Mouse (Mus musculus): ENCODE data around the gene Fermt2. TPM values are rescaled to one million over a fixed set of nuclear protein-coding genes. Genes with fewer than 3 reads are reported as not detected.
A peak's percentile ranks its signal among the peaks of the same experiment; 100 is the strongest.

Fermt2 gene
- polyA plus RNA-seq, 1 experiment from 2014 or later: 304 TPM

DNA sequence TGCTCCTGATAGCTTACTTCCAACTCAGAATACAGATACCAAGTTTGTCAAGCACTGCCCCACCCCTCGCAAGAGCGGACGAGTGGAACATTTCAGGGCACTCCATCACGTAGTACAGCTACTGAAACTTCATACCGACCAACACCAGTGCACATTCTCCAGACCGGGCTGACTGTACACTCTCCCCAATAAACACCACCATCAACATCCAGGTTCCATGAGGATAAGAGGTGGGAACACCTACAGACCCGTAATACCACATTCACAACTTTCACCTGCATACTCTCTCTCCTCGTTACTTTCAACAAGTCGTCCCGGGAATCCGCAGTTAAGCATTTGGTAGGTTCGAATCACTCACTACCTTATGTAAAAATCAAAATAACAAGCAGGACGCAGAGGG, 1.1 kb downstream of the Fermt2 start:
- peak; percentile 53 for ATAC-seq (ENCODE audit: low read depth)

DNA sequence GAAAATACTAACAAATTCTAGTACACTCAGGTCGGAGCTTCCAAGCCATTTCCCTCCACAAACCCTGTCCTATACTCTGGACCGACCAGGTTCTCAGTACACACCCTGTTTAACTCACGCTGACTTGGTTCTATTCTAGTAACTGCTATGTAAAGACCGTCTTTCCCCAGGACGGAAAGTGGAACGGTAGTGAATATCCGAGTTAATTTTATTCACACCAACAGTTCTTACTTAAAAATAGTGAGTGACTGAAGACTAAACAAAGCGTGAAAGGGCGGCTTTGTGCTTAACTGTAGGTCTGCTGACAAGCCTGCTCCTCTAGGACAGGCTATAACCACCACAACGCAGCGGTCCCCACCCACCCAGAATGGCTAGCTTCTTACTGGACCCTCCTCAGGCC, 14.1 kb downstream of the Fermt2 start:
- H3K4me1 ChIP-seq (replicated peaks; ENCODE audit: control insufficient read depth, insufficient read depth, low read length): peaks cover 7% of the 10 kb centered on the region
- 80% methylated on average over 11 of the region's 11 CpGs for WGBS

More for the DNA sequence above, 1.1 kb downstream of the Fermt2 start:
- H3K27ac ChIP-seq (ENCODE audit: low read length): peak overlapping the region; percentile 98
- H3K4me3 ChIP-seq (ENCODE audit: low read length): peak overlapping the region; percentile 83
- peaks cover 23% of the 10 kb centered on the region for H3K4me1 ChIP-seq (replicated peaks; ENCODE audit: control insufficient read depth, insufficient read depth, low read length)
- peak overlapping the region; percentile 72 for H3K4me2 ChIP-seq (ENCODE audit: low read depth, low read length)
- H3K9ac ChIP-seq (ENCODE audit: low read length): peak overlapping the region; percentile 90
- H3K36me3 ChIP-seq (ENCODE audit: control insufficient read depth, insufficient read depth, low read length): 0 out of 2 replicates have a peak, but pooled peaks cover 4% of the 10 kb centered on the region
- no peaks in the 10 kb centered on the region for H3K27me3 ChIP-seq (ENCODE audit: control insufficient read depth, insufficient read depth, low read depth, low read length)
- H3K9me3 ChIP-seq (ENCODE audit: control insufficient read depth, low read length): no peaks in the 10 kb centered on the region
- WGBS: under 1% methylated on average over 13 of the region's 13 CpGs

GRCm38 (mm10) chr14:45510787-45511186, 19.1 kb downstream of the Fermt2 start:
- Histone ChIP-seq H3K4me1 (replicated peaks; ENCODE audit: control insufficient read depth, insufficient read depth, low read length) (peaks cover 34% of the 10 kb centered on the region), H3K4me3 (ENCODE audit: low read length) (no peak overlapping the region), H3K4me2 (ENCODE audit: low read depth, low read length) (no peak overlapping the region), H3K9me3 (ENCODE audit: control insufficient read depth, low read length) (no peaks in the 10 kb centered on the region), H3K27ac (ENCODE audit: low read length) (no peak overlapping the region), H3K9ac (ENCODE audit: low read length) (no peak overlapping the region), H3K27me3 (ENCODE audit: control insufficient read depth, insufficient read depth, low read depth, low read length) (no peaks in the 10 kb centered on the region), H3K36me3 (ENCODE audit: control insufficient read depth, insufficient read depth, low read length) (peaks cover 6% of the 10 kb centered on the region; the same call in 1 of the 2 replicates)
- no peak for ATAC-seq (ENCODE audit: low read depth)
- WGBS: 24% methylated on average over 4 of the region's 4 CpGs

More for the DNA sequence above, 14.1 kb downstream of the Fermt2 start:
- no peak overlapping the region for H3K9ac ChIP-seq (ENCODE audit: low read length)
- H3K27me3 ChIP-seq (ENCODE audit: control insufficient read depth, insufficient read depth, low read depth, low read length): no peaks in the 10 kb centered on the region
- no peak overlapping the region for H3K4me3 ChIP-seq (ENCODE audit: low read length)
- no peaks in the 10 kb centered on the region for H3K9me3 ChIP-seq (ENCODE audit: control insufficient read depth, low read length)
- peaks cover 3% of the 10 kb centered on the region; the same call in 1 of the 2 replicates for H3K36me3 ChIP-seq (ENCODE audit: control insufficient read depth, insufficient read depth, low read length)
- H3K27ac ChIP-seq (ENCODE audit: low read length): no peak overlapping the region
- no peak overlapping the region for H3K4me2 ChIP-seq (ENCODE audit: low read depth, low read length)
- ATAC-seq (ENCODE audit: low read depth): no peak

DNA sequence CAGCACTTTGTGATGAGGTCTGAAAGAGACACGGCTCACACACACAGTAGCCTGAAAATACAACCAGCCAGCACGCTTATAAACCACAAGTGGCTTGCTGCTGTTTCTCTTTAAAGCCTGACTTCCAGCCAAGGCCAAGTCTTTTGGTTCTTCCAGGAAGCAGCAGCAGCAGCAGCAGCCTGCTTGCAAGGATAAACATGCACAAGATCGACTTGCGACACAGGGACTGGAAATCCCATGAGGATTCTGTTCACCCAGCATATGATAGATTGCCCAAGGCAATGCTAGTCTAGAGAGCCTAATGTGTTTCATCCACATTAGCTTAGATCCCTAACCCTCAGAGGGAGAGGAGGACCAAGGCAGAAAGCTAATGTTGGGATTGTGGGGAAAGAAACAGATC, 22.0 kb downstream of the Fermt2 start:
- peaks cover 5% of the 10 kb centered on the region for H3K36me3 ChIP-seq (ENCODE audit: control insufficient read depth, insufficient read depth, low read length)

DNA sequence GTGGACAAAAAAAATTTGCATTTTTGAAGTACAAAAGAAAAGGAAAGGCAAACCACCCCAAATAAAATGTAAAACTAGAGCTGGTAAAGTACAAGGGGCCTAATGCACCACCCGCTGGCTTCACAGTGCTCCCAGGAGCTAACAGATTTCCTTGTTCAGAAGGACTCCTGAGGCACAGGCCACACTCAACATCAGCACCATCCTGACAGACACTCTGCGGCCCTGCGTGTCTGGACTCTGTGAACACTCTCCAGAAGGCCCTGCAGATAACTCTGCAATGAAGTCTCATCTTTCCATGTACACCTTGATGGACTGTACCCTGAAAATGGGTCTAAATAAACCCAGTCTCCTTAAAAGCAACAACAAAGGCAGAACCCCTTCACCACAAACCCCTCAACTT, 22.5 kb downstream of the Fermt2 start:
- WGBS: 69% methylated on average over 3 of the region's 3 CpGs
- Histone ChIP-seq H3K9ac (ENCODE audit: low read length) (peak overlapping the region; percentile 9; the same call in 1 of the 2 replicates), H3K27me3 (ENCODE audit: control insufficient read depth, insufficient read depth, low read depth, low read length) (no peaks in the 10 kb centered on the region), H3K27ac (ENCODE audit: low read length) (peak overlapping the region; percentile 69), H3K4me2 (ENCODE audit: low read depth, low read length) (no peak overlapping the region), H3K4me1 (replicated peaks; ENCODE audit: control insufficient read depth, insufficient read depth, low read length) (peaks cover 34% of the 10 kb centered on the region), H3K4me3 (ENCODE audit: low read length) (no peak overlapping the region), H3K36me3 (ENCODE audit: control insufficient read depth, insufficient read depth, low read length) (peaks cover 5% of the 10 kb centered on the region; the same call in 1 of the 2 replicates), H3K9me3 (ENCODE audit: control insufficient read depth, low read length) (no peaks in the 10 kb centered on the region)
- no peak for ATAC-seq (ENCODE audit: low read depth)

More for the DNA sequence above, 22.0 kb downstream of the Fermt2 start:
- Histone ChIP-seq H3K4me2 (ENCODE audit: low read depth, low read length) (no peak overlapping the region), H3K27ac (ENCODE audit: low read length) (peak overlapping the region; percentile 69), H3K4me1 (replicated peaks; ENCODE audit: control insufficient read depth, insufficient read depth, low read length) (peaks cover 34% of the 10 kb centered on the region), H3K9me3 (ENCODE audit: control insufficient read depth, low read length) (no peaks in the 10 kb centered on the region), H3K9ac (ENCODE audit: low read length) (peak overlapping the region; percentile 9), H3K4me3 (ENCODE audit: low read length) (no peak overlapping the region), H3K27me3 (ENCODE audit: control insufficient read depth, insufficient read depth, low read depth, low read length) (no peaks in the 10 kb centered on the region)
- 17% methylated on average over 4 of the region's 4 CpGs for WGBS
- peak; percentile 76 for ATAC-seq (ENCODE audit: low read depth)

DNA sequence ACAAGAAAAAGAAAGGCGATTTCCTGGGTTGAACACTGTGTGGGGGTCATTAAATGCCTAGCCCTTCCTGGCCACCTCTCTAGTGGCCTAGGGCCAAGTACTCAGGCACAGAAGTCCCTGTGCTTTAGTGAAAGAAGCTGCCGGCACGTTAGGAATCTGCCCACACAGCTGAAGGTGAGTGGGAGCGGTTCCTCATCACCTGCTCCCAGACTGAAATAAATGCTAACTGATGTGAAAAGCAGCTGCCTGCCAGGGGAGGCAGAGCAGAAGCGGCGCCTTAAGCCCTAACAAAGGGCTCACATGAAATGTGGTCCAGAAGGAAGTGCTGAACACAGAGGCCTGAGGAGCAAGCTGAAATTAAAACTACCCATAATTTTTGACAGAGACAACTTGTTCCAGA, 22.9 kb downstream of the Fermt2 start:
- H3K27ac ChIP-seq (ENCODE audit: low read length): peak overlapping the region; percentile 4; the same call in 1 of the 2 replicates
- H3K4me3 ChIP-seq (ENCODE audit: low read length): no peak overlapping the region
- no peak overlapping the region for H3K9ac ChIP-seq (ENCODE audit: low read length)
- peak; percentile 59 for ATAC-seq (ENCODE audit: low read depth)
- peaks cover 5% of the 10 kb centered on the region; the same call in 1 of the 2 replicates for H3K36me3 ChIP-seq (ENCODE audit: control insufficient read depth, insufficient read depth, low read length)
- no peaks in the 10 kb centered on the region for H3K27me3 ChIP-seq (ENCODE audit: control insufficient read depth, insufficient read depth, low read depth, low read length)
- H3K9me3 ChIP-seq (ENCODE audit: control insufficient read depth, low read length): no peaks in the 10 kb centered on the region
- peaks cover 34% of the 10 kb centered on the region for H3K4me1 ChIP-seq (replicated peaks; ENCODE audit: control insufficient read depth, insufficient read depth, low read length)
- no peak overlapping the region for H3K4me2 ChIP-seq (ENCODE audit: low read depth, low read length)
- 33% methylated on average over 6 of the region's 6 CpGs for WGBS

GRCm38 (mm10) chr14:45506165-45506564, 23.8 kb downstream of the Fermt2 start:
- no peak overlapping the region for H3K9ac ChIP-seq (ENCODE audit: low read length)
- peaks cover 32% of the 10 kb centered on the region for H3K4me1 ChIP-seq (replicated peaks; ENCODE audit: control insufficient read depth, insufficient read depth, low read length)
- peaks cover 5% of the 10 kb centered on the region; the same call in 1 of the 2 replicates for H3K36me3 ChIP-seq (ENCODE audit: control insufficient read depth, insufficient read depth, low read length)
- 92% methylated on average over 4 of the region's 4 CpGs for WGBS
- H3K9me3 ChIP-seq (ENCODE audit: control insufficient read depth, low read length): no peaks in the 10 kb centered on the region
- no peak for ATAC-seq (ENCODE audit: low read depth)
- no peak overlapping the region for H3K4me3 ChIP-seq (ENCODE audit: low read length)
- no peaks in the 10 kb centered on the region for H3K27me3 ChIP-seq (ENCODE audit: control insufficient read depth, insufficient read depth, low read depth, low read length)
- H3K27ac ChIP-seq (ENCODE audit: low read length): no peak overlapping the region
- H3K4me2 ChIP-seq (ENCODE audit: low read depth, low read length): no peak overlapping the region

GRCm38 (mm10) chr14:45504422-45505113, 25.4 kb downstream of the Fermt2 start:
- 86% methylated on average over 10 of the region's 10 CpGs for WGBS
- no peaks in the 10 kb centered on the region for H3K27me3 ChIP-seq (ENCODE audit: control insufficient read depth, insufficient read depth, low read depth, low read length)
- ATAC-seq (ENCODE audit: low read depth): no peak
- no peak overlapping the region for H3K9ac ChIP-seq (ENCODE audit: low read length)
- H3K4me2 ChIP-seq (ENCODE audit: low read depth, low read length): no peak overlapping the region
- H3K36me3 ChIP-seq (ENCODE audit: control insufficient read depth, insufficient read depth, low read length): peaks cover 13% of the 10 kb centered on the region
- H3K4me3 ChIP-seq (ENCODE audit: low read length): no peak overlapping the region
- H3K9me3 ChIP-seq (ENCODE audit: control insufficient read depth, low read length): no peaks in the 10 kb centered on the region
- H3K27ac ChIP-seq (ENCODE audit: low read length): no peak overlapping the region
- H3K4me1 ChIP-seq (replicated peaks; ENCODE audit: control insufficient read depth, insufficient read depth, low read length): peaks cover 27% of the 10 kb centered on the region

GRCm38 (mm10) chr14:45503934-45504333, 26.0 kb downstream of the Fermt2 start:
- no peaks in the 10 kb centered on the region for H3K9me3 ChIP-seq (ENCODE audit: control insufficient read depth, low read length)
- no peaks in the 10 kb centered on the region for H3K27me3 ChIP-seq (ENCODE audit: control insufficient read depth, insufficient read depth, low read depth, low read length)
- H3K4me1 ChIP-seq (replicated peaks; ENCODE audit: control insufficient read depth, insufficient read depth, low read length): peaks cover 23% of the 10 kb centered on the region
- H3K4me2 ChIP-seq (ENCODE audit: low read depth, low read length): no peak overlapping the region
- H3K4me3 ChIP-seq (ENCODE audit: low read length): no peak overlapping the region
- no peak overlapping the region for H3K9ac ChIP-seq (ENCODE audit: low read length)
- H3K36me3 ChIP-seq (ENCODE audit: control insufficient read depth, insufficient read depth, low read length): peaks cover 13% of the 10 kb centered on the region
- WGBS: 67% methylated on average over 3 of the region's 3 CpGs
- no peak for ATAC-seq (ENCODE audit: low read depth)
- no peak overlapping the region for H3K27ac ChIP-seq (ENCODE audit: low read length)
